Comparison of ENCODE assay signal across 7 mouse cellular contexts in genomic region chr10:39261174-39262145, GRCm38 (mm10).
DNase-seq lines count a peak whose midpoint lies in the region; ATAC-seq and TF ChIP-seq lines count a peak whose summit lies in the region.

No protein-coding gene starts in this region.

- TF ChIP-seq CTCF in forebrain, postnatal 0 days (IDR thresholded peaks at IDR 0.05; ENCODE audit: low read depth), result no peak

- no peaks in the 10 kb centered on the region for H3K27me3 ChIP-seq in forebrain, postnatal 0 days (ENCODE audit: insufficient read depth, low read length)
- H3K27me3 ChIP-seq in intestine, embryonic 15.5 days (replicated peaks), result no peaks in the 10 kb centered on the region

- H3K4me1 ChIP-seq in forebrain, postnatal 0 days (ENCODE audit: insufficient read depth), result peaks cover 4% of the 10 kb centered on the region; the same call in 1 of the 2 replicates
- peaks cover 5% of the 10 kb centered on the region; the same call in 1 of the 2 replicates for H3K4me1 ChIP-seq in intestine, embryonic 15.5 days (replicated peaks)

- DNase-seq in retina, postnatal 1 day, result peak; percentile 38
- no peak for DNase-seq in retina, embryonic 14.5 days (ENCODE audit: low spot score)
- peak; percentile 37 for DNase-seq in forebrain, postnatal 0 days
- DNase-seq in layer of hippocampus, adult 9-11 months, result no peak
- DNase-seq in layer of hippocampus, adult 11-12 months (ENCODE audit: low spot score), result no peak
- no peak for DNase-seq in layer of hippocampus, adult 8-10 months (ENCODE audit: low spot score in 2 of 2)

- H3K9me3 ChIP-seq in forebrain, postnatal 0 days (ENCODE audit: low read length), result no peaks in the 10 kb centered on the region
- H3K9me3 ChIP-seq in intestine, embryonic 15.5 days, result no peaks in the 10 kb centered on the region

- no peak overlapping the region for H3K4me3 ChIP-seq in forebrain, postnatal 0 days (ENCODE audit: low read depth, low read length)
- no peak overlapping the region for H3K4me3 ChIP-seq in intestine, embryonic 15.5 days (replicated peaks)

- H3K27ac ChIP-seq in forebrain, postnatal 0 days (ENCODE audit: low read depth, low read length), result 0 out of 2 replicates have a peak overlapping the region, but pooled peaks have one; percentile 6
- H3K27ac ChIP-seq in intestine, embryonic 15.5 days, result peak overlapping the region; percentile 71

- H3K36me3 ChIP-seq in forebrain, postnatal 0 days (ENCODE audit: insufficient read depth), result no peaks in the 10 kb centered on the region
- H3K36me3 ChIP-seq in intestine, embryonic 15.5 days, result no peaks in the 10 kb centered on the region

- no peak overlapping the region for H3K9ac ChIP-seq in forebrain, postnatal 0 days
- no peak overlapping the region for H3K9ac ChIP-seq in intestine, embryonic 15.5 days

- WGBS in forebrain, postnatal 0 days, result 39% methylated on average over 8 of the region's 8 CpGs
- 51% methylated on average over 8 of the region's 8 CpGs for WGBS in intestine, embryonic 15.5 days

- no peak overlapping the region for H3K4me2 ChIP-seq in forebrain, postnatal 0 days (ENCODE audit: low read depth)
- H3K4me2 ChIP-seq in intestine, embryonic 15.5 days (replicated peaks), result no peak overlapping the region

- peak; percentile 76 for ATAC-seq in forebrain, postnatal 0 days
- ATAC-seq in intestine, embryonic 15.5 days, result peak; percentile 88

Comparison
In these comparisons a context has a peak if more than half of its experiments do, and no peak if none do; other contexts are left out.
1. DNase-seq: peak in retina, postnatal 1 day (single experiment) and forebrain, postnatal 0 days (single experiment); none in retina, embryonic 14.5 days (single experiment), layer of hippocampus, adult 9-11 months (single experiment), layer of hippocampus, adult 11-12 months (single experiment) and layer of hippocampus, adult 8-10 months (0 of 2).